Mouse (Mus musculus) neural tube, embryonic 11.5 days (tissue): Measurements from ENCODE around the gene Fip1l1. TPM values are rescaled to one million over a fixed set of nuclear protein-coding genes. Genes with fewer than 3 reads are reported as not detected.

Experiments
- ATAC-seq: fragments of 200-750 bp; cut with Nextera tagmentation; 2 replicates; pipeline ENCODE4 v1.8.0; 2017; ENCODE audit warnings: moderate number of reproducible peaks, mild to moderate bottlenecking, moderate TSS enrichment, moderate library complexity; ENCODE audit not compliant: insufficient read depth, low FRiP score, low TSS enrichment
- DNase-seq: peaks from one replicate; pipeline ENCODE4 v3.0.0-alpha.2; 2015; ENCODE audit warnings: low spot score
- H3K27ac ChIP-seq: fragments of 300-500 bp; sonication (generic); 2 replicates; pipeline ENCODE4 v1.5.1; 2014; ENCODE audit warnings: low read depth, mild to moderate bottlenecking, low read length
- H3K27me3 ChIP-seq: fragments of 300-500 bp; sonication (generic); 2 replicates; pipeline ENCODE4 v1.6.1; 2014; ENCODE audit warnings: mild to moderate bottlenecking, low read length, mixed read lengths; ENCODE audit not compliant: control insufficient read depth, insufficient read depth
- H3K36me3 ChIP-seq: fragments of 300-500 bp; sonication (generic); 2 replicates; pipeline ENCODE4 v1.6.1; 2014; ENCODE audit warnings: mild to moderate bottlenecking, low read length, moderate library complexity, mixed read lengths; ENCODE audit not compliant: control insufficient read depth, insufficient read depth
- H3K4me1 ChIP-seq: fragments of 300-500 bp; sonication (generic); 2 replicates; pipeline ENCODE4 v1.6.1; 2014; ENCODE audit warnings: low read length, mixed read lengths; ENCODE audit not compliant: control insufficient read depth, insufficient read depth
- H3K4me2 ChIP-seq: fragments of 300-500 bp; sonication (generic); 2 replicates; pipeline ENCODE4 v1.6.1; 2014; ENCODE audit warnings: low read depth, mild to moderate bottlenecking, moderate library complexity
- H3K4me3 ChIP-seq: fragments of 300-500 bp; sonication (generic); 2 replicates; pipeline ENCODE4 v1.5.1; 2014; ENCODE audit warnings: low read depth, low read length
- H3K9ac ChIP-seq: fragments of 300-500 bp; sonication (generic); 2 replicates; pipeline ENCODE4 v1.6.1; 2014; ENCODE audit warnings: mild to moderate bottlenecking, low read length
- H3K9me3 ChIP-seq: fragments of 300-500 bp; sonication (generic); 2 replicates; pipeline ENCODE4 v1.6.1; 2016; ENCODE audit warnings: low read length; ENCODE audit not compliant: control insufficient read depth
- WGBS: fragments of 180-500 bp; shearing (Covaris S2); extraction: QIAGEN DNeasy Blood & Tissue Kit; methylation state at CpG from one replicate; pipeline ENCODE4 v1.1.7; 2014; 5-methylcytosine and 5-hydroxymethylcytosine counted together
- polyA plus RNA-seq: library from polyadenylated mRNA; unstranded; fragments of >200 nt; fragmentation: Nextera tagmentation; extraction: Ambion mirVana; gene quantifications from 2 replicates; pipeline ENCODE4 v1.2.1, GENCODE M21; 2014

Gene Fip1l1
- polyA plus RNA-seq, result 89.3 and 93.0 TPM in 2 replicates

- Histone ChIP-seq H3K4me3 (peak within 1 kb of the TSS; percentile 86), H3K4me2 (peak within 1 kb of the TSS; percentile 67), H3K27me3 (no peaks in the 10 kb centered on the region), H3K9me3 (no peaks in the 10 kb centered on the region), H3K27ac (peak within 1 kb of the TSS; percentile 83), H3K4me1 (peaks cover 15% of the 10 kb centered on the region), H3K9ac (peak within 1 kb of the TSS; percentile 90), H3K36me3 (no peaks in the 10 kb centered on the region)
- WGBS, result under 1% methylated on average over 59 of the region's 73 CpGs
- DNase-seq (peak; percentile 97), ATAC-seq (peak; percentile 88)
Observed at GRCm38 (mm10) chr5:74535240-74536021, at the start of gene Fip1l1. Fip1l1 (plus strand) TSS chr5:74535449.

DNA sequence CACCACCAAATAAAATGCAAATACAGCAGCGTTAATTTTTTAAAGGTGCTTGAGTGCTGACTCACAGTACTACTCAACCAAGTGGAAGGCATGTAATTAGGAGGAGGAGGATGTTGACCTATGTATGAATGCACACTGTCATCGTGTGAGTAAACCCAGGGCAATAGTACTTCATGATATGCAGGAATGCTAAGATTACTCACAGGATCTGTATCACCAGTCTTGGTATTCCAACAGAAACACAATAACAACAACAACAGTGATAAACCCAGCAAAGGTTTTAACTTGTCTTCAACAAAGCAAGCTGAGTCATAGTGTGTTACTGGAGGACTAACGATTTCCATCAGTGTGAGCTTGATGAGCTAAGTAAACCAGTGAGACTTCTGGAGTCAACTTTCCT is 42.5 kb upstream of the Fip1l1 start:
- H3K4me1 ChIP-seq, result no peaks in the 10 kb centered on the region
- WGBS, result 86% methylated on average over 3 of the region's 3 CpGs
- H3K9me3 ChIP-seq, result no peaks in the 10 kb centered on the region
- no peaks in the 10 kb centered on the region for H3K36me3 ChIP-seq
- no peaks in the 10 kb centered on the region for H3K27me3 ChIP-seq
- ATAC-seq (no peak), DNase-seq (no peak)
- no peak overlapping the region for H3K9ac ChIP-seq
- no peak overlapping the region for H3K27ac ChIP-seq
- H3K4me2 ChIP-seq, result no peak overlapping the region
- no peak overlapping the region for H3K4me3 ChIP-seq

DNA sequence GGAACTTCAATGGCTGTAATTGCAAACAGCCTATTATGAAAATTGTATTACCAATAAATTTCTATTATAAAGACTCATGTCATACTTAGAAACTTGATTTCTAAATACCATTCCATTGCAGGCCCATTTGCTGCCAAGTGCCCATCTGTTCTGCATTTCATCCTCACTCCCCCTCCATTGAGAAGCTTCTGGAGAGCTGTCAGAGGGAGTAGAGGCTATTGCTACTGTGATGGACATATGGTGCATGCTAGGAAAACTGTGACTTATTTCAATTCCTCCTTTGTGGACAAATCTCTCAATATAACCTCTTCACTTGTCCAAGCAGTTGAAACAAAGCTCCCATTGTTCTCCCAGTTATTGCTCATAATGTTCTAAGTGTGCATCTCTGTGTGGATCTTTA is 23.6 kb upstream of the Fip1l1 start:
- H3K27ac ChIP-seq, result no peak overlapping the region

GRCm38 (mm10) chr5:74527025-74527424 is 8.2 kb upstream of the Fip1l1 start:
- H3K36me3 ChIP-seq, result no peaks in the 10 kb centered on the region
- no peak for DNase-seq
- H3K9me3 ChIP-seq, result no peaks in the 10 kb centered on the region
- H3K27ac ChIP-seq, result no peak overlapping the region
- H3K4me3 ChIP-seq, result no peak overlapping the region
- H3K4me1 ChIP-seq, result peaks cover 8% of the 10 kb centered on the region
- no peaks in the 10 kb centered on the region for H3K27me3 ChIP-seq
- no peak overlapping the region for H3K9ac ChIP-seq
- no peak for ATAC-seq
- H3K4me2 ChIP-seq, result no peak overlapping the region
- WGBS, result 85% methylated on average over 5 of the region's 5 CpGs

More for the DNA sequence above, 23.6 kb upstream of the Fip1l1 start:
- ATAC-seq, result no peak
- H3K27me3 ChIP-seq, result no peaks in the 10 kb centered on the region
- no peak overlapping the region for H3K4me2 ChIP-seq
- no peak overlapping the region for H3K9ac ChIP-seq
- H3K4me1 ChIP-seq, result no peaks in the 10 kb centered on the region
- no peak for DNase-seq
- no peak overlapping the region for H3K4me3 ChIP-seq
- H3K9me3 ChIP-seq, result no peaks in the 10 kb centered on the region
- no peaks in the 10 kb centered on the region for H3K36me3 ChIP-seq

DNA sequence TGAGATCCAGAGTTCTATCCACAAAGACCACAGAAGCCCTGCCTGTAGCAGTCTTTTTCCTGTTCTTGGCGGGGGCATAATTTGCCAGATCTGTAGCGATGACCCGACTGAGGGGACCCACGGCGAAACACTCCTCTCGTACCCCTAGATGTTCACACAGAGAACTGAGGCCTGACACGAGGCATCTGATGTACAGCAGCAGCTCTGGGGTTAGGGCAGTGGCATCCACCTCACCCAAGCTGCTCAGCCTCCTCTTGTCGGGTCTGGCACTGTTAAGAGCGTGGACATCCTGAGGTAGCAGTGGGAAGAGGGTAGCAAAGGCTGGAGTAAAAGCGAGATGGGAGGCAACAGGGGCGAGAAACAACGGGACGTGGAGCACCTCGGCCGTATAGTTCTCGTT is 4.5 kb upstream of the Fip1l1 start:
- peak overlapping the region; percentile 99 for H3K4me2 ChIP-seq
- no peak for DNase-seq
- H3K27ac ChIP-seq, result no peak overlapping the region
- no peak for ATAC-seq
- no peaks in the 10 kb centered on the region for H3K9me3 ChIP-seq
- peak overlapping the region; percentile 79 for H3K4me3 ChIP-seq
- no peaks in the 10 kb centered on the region for H3K36me3 ChIP-seq
- WGBS, result 22% methylated on average over 16 of the region's 16 CpGs
- H3K27me3 ChIP-seq, result no peaks in the 10 kb centered on the region
- peaks cover 9% of the 10 kb centered on the region for H3K4me1 ChIP-seq
- peak overlapping the region; percentile 57 for H3K9ac ChIP-seq

GRCm38 (mm10) chr5:74531630-74532280 is 3.5 kb upstream of the Fip1l1 start, which contains the start of gene Scfd2:
Scfd2 (minus strand) TSS chr5:74531759.
- Histone ChIP-seq H3K36me3 (no peaks in the 10 kb centered on the region), H3K4me3 (peak within 1 kb of the TSS; percentile 79), H3K27ac (no peak within 1 kb of the TSS), H3K9me3 (no peaks in the 10 kb centered on the region), H3K27me3 (no peaks in the 10 kb centered on the region), H3K9ac (peak within 1 kb of the TSS; percentile 57), H3K4me2 (peak within 1 kb of the TSS; percentile 99), H3K4me1 (peaks cover 12% of the 10 kb centered on the region)
- ATAC-seq, result peak; percentile 78
- WGBS, result 9% methylated on average over 35 of the region's 35 CpGs
- peak; percentile 98 for DNase-seq

DNA sequence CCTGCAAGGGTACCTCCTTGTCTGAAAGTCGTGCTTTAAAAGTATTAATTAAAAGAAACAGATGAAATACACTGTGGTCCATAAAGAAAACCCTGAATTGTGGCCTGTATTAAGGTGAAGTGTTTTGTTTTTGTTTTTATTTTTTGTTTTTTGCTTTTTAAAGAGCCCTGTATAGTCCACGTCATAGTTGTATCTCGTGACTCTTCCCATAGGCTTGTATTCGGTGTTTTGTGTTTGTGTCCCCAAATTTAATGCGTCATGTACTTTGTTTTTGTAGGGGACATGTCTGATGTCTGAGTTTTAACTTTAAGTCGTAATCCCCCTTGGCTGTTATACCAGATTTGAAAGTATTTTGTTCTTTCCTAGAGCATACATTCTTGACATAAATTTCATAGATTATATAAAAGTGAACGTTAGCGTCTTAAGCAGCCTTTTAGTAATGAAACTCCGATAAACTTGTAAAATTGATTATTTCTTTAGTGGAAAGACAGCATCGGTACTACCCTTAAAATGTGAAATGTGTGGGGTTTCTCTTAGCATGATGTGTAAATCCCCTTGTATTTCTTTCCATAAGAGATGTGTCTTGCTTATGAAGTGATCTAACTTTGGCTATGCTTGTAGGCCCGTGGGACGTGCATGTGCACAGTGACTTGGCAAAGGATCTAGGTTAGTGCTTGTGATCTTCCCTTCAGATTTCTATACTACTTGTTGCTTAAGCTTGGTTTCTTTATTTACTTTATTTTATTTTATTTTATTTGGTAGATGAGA is 1.1 kb downstream of the Fip1l1 start:
- H3K9me3 ChIP-seq, result no peaks in the 10 kb centered on the region
- peak overlapping the region; percentile 67 for H3K4me2 ChIP-seq
- peak overlapping the region; percentile 90 for H3K9ac ChIP-seq
- WGBS, result 53% methylated on average over 12 of the region's 12 CpGs
- ATAC-seq, result no peak
- no peaks in the 10 kb centered on the region for H3K27me3 ChIP-seq
- no peak overlapping the region for H3K27ac ChIP-seq
- no peak for DNase-seq
- no peaks in the 10 kb centered on the region for H3K36me3 ChIP-seq
- H3K4me3 ChIP-seq, result peak overlapping the region; percentile 86
- peaks cover 9% of the 10 kb centered on the region; the same call in 1 of the 2 replicates for H3K4me1 ChIP-seq

DNA sequence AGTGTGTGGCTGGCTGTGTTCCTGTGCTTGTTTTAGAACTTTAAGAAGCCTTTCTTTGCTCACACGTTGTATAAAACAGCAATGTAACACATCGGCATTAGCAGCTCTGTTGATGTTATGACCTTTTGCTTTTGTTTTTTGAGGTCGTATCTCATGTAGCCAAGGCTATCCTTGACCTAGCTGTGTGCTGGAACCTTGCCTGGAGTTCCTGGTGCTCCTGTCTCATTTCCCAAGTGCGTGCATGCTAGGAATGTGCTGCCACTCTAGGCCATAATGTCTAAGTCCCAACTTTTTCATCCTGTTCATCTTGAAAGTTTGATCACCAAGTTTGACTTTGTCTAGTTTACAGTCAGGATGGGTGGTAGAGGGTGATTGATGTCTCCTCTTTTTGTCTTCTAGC is 10.4 kb downstream of the Fip1l1 start:
- H3K4me1 ChIP-seq, result no peaks in the 10 kb centered on the region
- H3K36me3 ChIP-seq, result peaks cover 4% of the 10 kb centered on the region
- DNase-seq (no peak), ATAC-seq (no peak)
- no peaks in the 10 kb centered on the region for H3K27me3 ChIP-seq
- H3K9ac ChIP-seq, result no peak overlapping the region
- H3K9me3 ChIP-seq, result no peaks in the 10 kb centered on the region
- H3K4me3 ChIP-seq, result no peak overlapping the region
- 94% methylated on average over 4 of the region's 4 CpGs for WGBS
- no peak overlapping the region for H3K27ac ChIP-seq
- no peak overlapping the region for H3K4me2 ChIP-seq
